In the genomic region with DNA sequence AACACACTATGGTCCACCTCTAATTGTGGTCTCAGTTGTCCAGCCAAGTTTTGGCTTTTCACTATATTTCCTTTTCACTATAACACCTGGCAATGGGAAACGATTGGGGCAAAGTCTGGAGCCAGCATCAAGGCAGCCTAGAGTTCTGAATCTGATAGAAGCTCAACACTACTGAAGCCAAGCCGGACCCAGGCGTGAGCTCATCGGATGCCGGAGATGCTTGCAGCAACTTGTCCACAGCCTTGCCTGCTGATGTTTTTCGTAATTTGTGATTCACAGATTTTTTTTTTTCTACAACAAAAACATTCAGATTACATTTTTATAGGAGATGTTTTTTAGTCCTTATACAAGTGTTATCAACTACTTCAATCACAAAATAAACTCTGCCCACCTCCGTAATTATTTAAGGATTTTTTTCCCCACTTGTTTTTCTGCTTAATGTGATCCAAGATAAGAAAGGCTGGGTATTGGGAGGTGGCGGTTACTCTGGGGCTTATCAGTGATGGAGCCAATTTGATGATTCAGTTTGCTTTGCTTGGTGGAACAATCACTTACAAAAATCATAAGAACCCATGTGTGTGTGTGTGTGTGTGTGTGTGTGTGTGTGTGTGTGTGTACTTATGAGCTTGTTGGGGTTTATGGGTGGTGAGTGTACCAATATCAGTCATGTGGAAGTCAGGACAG, we compare ENCODE assay signal across 22 mouse cellular contexts. TPM values are rescaled to one million over a fixed set of nuclear protein-coding genes. Genes with fewer than 3 reads are reported as not detected.
DNase-seq lines count a peak whose midpoint lies in the region; ATAC-seq and TF ChIP-seq lines count a peak whose summit lies in the region.
"Had no signal": no experiment of that assay in that cellular context is flagged by ENCODE, and none has a peak within 500 bp of the region (broad histone marks: within the 10 kb centered on the region; RNA-seq: fewer than 3 reads in every experiment).

No protein-coding gene starts in this region.

- TF ChIP-seq EP300 in MEL (IDR thresholded peaks at IDR 0.05; ENCODE audit: low read depth in 1 of 2, low read length in 2 of 2) = peak; percentile 32 to 41; a peak in 2 of 4 replicates

- peak; percentile 60 for DNase-seq in urinary bladder, postnatal 14 days (ENCODE audit: low spot score)
- DNase-seq in urinary bladder, postnatal 25 days (ENCODE audit: low spot score) = no peak
- DNase-seq in MEL (ENCODE audit: low read depth, low spot score) = no peak
- peak; percentile 24 for DNase-seq in NIH3T3 (ENCODE audit: low read depth)
- DNase-seq: adrenal gland, adult 2 months; adrenal gland, postnatal 10 days; adrenal gland, postnatal 25 days; cerebellum, adult 11 months; cerebellum, adult 18-20 months; cerebellum, adult 8-10 months; cerebellum, adult 9-11 months; cerebellum, postnatal 14 days; cerebellum, postnatal 36 days; embryo, embryonic 11 days had no signal

- no peak for TF ChIP-seq RAD21 in MEL (IDR thresholded peaks at IDR 0.05; ENCODE audit: low read depth, low read length)

- H3K36me3 ChIP-seq in MEL (ENCODE audit: control insufficient read depth in 1 of 2, insufficient read depth in 2 of 2, low read length in 2 of 2) = no peaks in the 10 kb centered on the region
- no peaks in the 10 kb centered on the region for H3K36me3 ChIP-seq in kidney, embryonic 15.5 days
- H3K36me3 ChIP-seq: embryonic facial prominence, embryonic 13.5 days; embryonic facial prominence, embryonic 15.5 days; forebrain, embryonic 10.5 days; forebrain, embryonic 12.5 days had no signal

- 85% methylated on average over 8 of the region's 8 CpGs for WGBS in kidney, embryonic 15.5 days

- peaks cover 0 to 6% of the 10 kb centered on the region in 2 experiments; a peak in 1 of 4 replicates for H3K4me1 ChIP-seq in MEL (ENCODE audit: control insufficient read depth in 1 of 2, insufficient read depth in 2 of 2, low read length in 2 of 2)
- H3K4me1 ChIP-seq in kidney, embryonic 15.5 days = no peaks in the 10 kb centered on the region
- H3K4me1 ChIP-seq: forebrain, embryonic 10.5 days; forebrain, embryonic 12.5 days had no signal

- no peak overlapping the region for H3K4me2 ChIP-seq in kidney, embryonic 15.5 days
- H3K4me2 ChIP-seq: embryonic facial prominence, embryonic 13.5 days; embryonic facial prominence, embryonic 15.5 days; forebrain, embryonic 12.5 days had no signal

- no peaks in the 10 kb centered on the region for H3K79me2 ChIP-seq in MEL (ENCODE audit: control insufficient read depth, insufficient read depth, low read length, poor library complexity)

- TF ChIP-seq CTCF in MEL (IDR thresholded peaks at IDR 0.05 in 2 of 3, conservative IDR thresholded peaks at IDR 0.05 in 1 of 3; ENCODE audit: control insufficient read depth in 1 of 3, insufficient read depth in 1 of 3, low read depth in 2 of 3, low read length in 3 of 3, poor library complexity in 1 of 3, severe bottlenecking in 1 of 3) = no peak

- no peak overlapping the region for H3K4me3 ChIP-seq in MEL (ENCODE audit: control insufficient read depth in 1 of 2, insufficient read depth in 1 of 2, low read depth in 2 of 2, low read length in 2 of 2)
- no peak overlapping the region for H3K4me3 ChIP-seq in kidney, embryonic 15.5 days (replicated peaks)
- H3K4me3 ChIP-seq: embryonic facial prominence, embryonic 13.5 days; embryonic facial prominence, embryonic 15.5 days; erythroblast, embryonic 14.5 days; forebrain, embryonic 10.5 days; forebrain, embryonic 12.5 days had no signal

- H3K9me3 ChIP-seq in MEL (replicated peaks; ENCODE audit: insufficient read depth, low read length) = no peaks in the 10 kb centered on the region
- no peaks in the 10 kb centered on the region for H3K9me3 ChIP-seq in kidney, embryonic 15.5 days (replicated peaks)
- H3K9me3 ChIP-seq: embryonic facial prominence, embryonic 13.5 days; embryonic facial prominence, embryonic 15.5 days; forebrain, embryonic 10.5 days; forebrain, embryonic 12.5 days had no signal

- TF ChIP-seq POLR2A in MEL (IDR thresholded peaks at IDR 0.05; ENCODE audit: control insufficient read depth in 1 of 2, insufficient read depth in 1 of 2, low read depth in 1 of 2, low read length in 2 of 2, poor library complexity in 1 of 2) = no peak

- no peak for ATAC-seq in kidney, embryonic 15.5 days (replicated peaks; ENCODE audit: low FRiP score)
- ATAC-seq: forebrain, embryonic 14.5 days; forebrain, embryonic 16.5 days had no signal

- H3K9ac ChIP-seq in MEL (ENCODE audit: control insufficient read depth, low read depth, low read length, poor library complexity, severe bottlenecking) = no peak overlapping the region
- H3K9ac ChIP-seq in kidney, embryonic 15.5 days = no peak overlapping the region
- H3K9ac ChIP-seq: embryonic facial prominence, embryonic 13.5 days; embryonic facial prominence, embryonic 15.5 days; forebrain, embryonic 12.5 days had no signal

- no peaks in the 10 kb centered on the region; a peak in 1 of 4 replicates for H3K27me3 ChIP-seq in MEL (ENCODE audit: control insufficient read depth in 1 of 2, insufficient read depth in 2 of 2, low read length in 2 of 2)
- H3K27me3 ChIP-seq in kidney, embryonic 15.5 days = no peaks in the 10 kb centered on the region
- H3K27me3 ChIP-seq: embryonic facial prominence, embryonic 13.5 days; forebrain, embryonic 12.5 days had no signal

- no peak overlapping the region for H3K27ac ChIP-seq in MEL (ENCODE audit: control insufficient read depth, low read depth, low read length)
- no peak overlapping the region for H3K27ac ChIP-seq in kidney, embryonic 15.5 days
- H3K27ac ChIP-seq: embryonic facial prominence, embryonic 13.5 days; embryonic facial prominence, embryonic 15.5 days; forebrain, embryonic 10.5 days; forebrain, embryonic 12.5 days had no signal

TF ChIP-seq in MEL, 35 proteins besides CTCF, POLR2A, EP300 and RAD21:
- TF ChIP-seq NRF1 (IDR thresholded peaks at IDR 0.05; ENCODE audit: insufficient read depth, low read depth, low read length, poor library complexity, severe bottlenecking) (no peak), ZNF384 (IDR thresholded peaks at IDR 0.05; ENCODE audit: low read depth, low read length) (no peak), GATA1 (IDR thresholded peaks at IDR 0.05; ENCODE audit: low read depth, low read length) (peak; percentile 55; the same call in 1 of the 2 replicates), ZC3H11A (IDR thresholded peaks at IDR 0.05; ENCODE audit: low read depth, low read length) (no peak), CHD1 (IDR thresholded peaks at IDR 0.05; ENCODE audit: low read depth, low read length) (no peak), MXI1 (IDR thresholded peaks at IDR 0.05; ENCODE audit: low read depth, low read length) (no peak), MYC (IDR thresholded peaks at IDR 0.05; ENCODE audit: low read depth, low read length) (no peak), UBTF (IDR thresholded peaks at IDR 0.05; ENCODE audit: borderline replicate concordance, insufficient read depth, low read depth, low read length) (no peak), ETS1 (IDR thresholded peaks at IDR 0.05; ENCODE audit: low read depth, low read length) (no peak), KAT2A (conservative IDR thresholded peaks at IDR 0.05; ENCODE audit: low read depth, low read length) (no peak), MAZ (IDR thresholded peaks at IDR 0.05; ENCODE audit: low read depth, low read length) (no peak), JUND (IDR thresholded peaks at IDR 0.05; ENCODE audit: low read depth, low read length) (no peak), E2F4 (IDR thresholded peaks at IDR 0.05; ENCODE audit: borderline replicate concordance, low read depth, low read length) (no peak), CHD2 (IDR thresholded peaks at IDR 0.05; ENCODE audit: low read length) (no peak), RCOR1 (IDR thresholded peaks at IDR 0.05; ENCODE audit: low read depth, low read length) (peak; percentile 65)

RNA-seq across cellular contexts. Expression of a gene that starts 24.7 kb away (rescaled TPM):
- total RNA-seq in MEL (2012; rRNA removed) = 70.4 and 71.1 TPM in 2 replicates
- 100 to 1,000 TPM in 1 of 2 experiments, not detected in 1; 104 TPM for polyA plus RNA-seq in MEL (2012; ENCODE audit: insufficient read depth in 1 of 2, insufficient read length in 2 of 2, low read depth in 1 of 2, low replicate concordance in 2 of 2, missing spikeins in 1 of 2)
- polyA plus RNA-seq in kidney, embryonic 15.5 days (2015; fragmentation: Nextera tagmentation; extraction: Ambion mirVana) = 108 and 110 TPM in 2 replicates

Comparison
In these comparisons a context has a peak if more than half of its experiments do, and no peak if none do; other contexts are left out.
1. DNase-seq: peak in urinary bladder, postnatal 14 days (single experiment) and NIH3T3 (single experiment); none in urinary bladder, postnatal 25 days (single experiment) and MEL (single experiment).